Mouse (Mus musculus) gastrocnemius, postnatal 10 days (tissue): ENCODE results near the gene Cdk14. TPM values are rescaled to one million over a fixed set of nuclear protein-coding genes. Genes with fewer than 3 reads are reported as not detected.

Experiments used
- DNase-seq: peaks from one replicate; pipeline ENCODE4 v3.0.0; 2021; ENCODE audit warnings: mixed read lengths
- total RNA-seq, 2 experiments: library from RNA; stranded (reverse); gene quantifications; 2 replicates each; pipeline ENCODE4 v1.2.3; 2021

Cdk14 gene
- total RNA-seq, 2 experiments from 2014 or later = 14.3 to 21.1 TPM

GRCm38 (mm10) chr5:5071526-5071925, 348.6 kb downstream of the Cdk14 start:
- no peak for DNase-seq

GRCm38 (mm10) chr5:5064686-5065085, 355.4 kb downstream of the Cdk14 start:
- DNase-seq = no peak

GRCm38 (mm10) chr5:5056102-5056883, 363.8 kb downstream of the Cdk14 start:
- DNase-seq = no peak

GRCm38 (mm10) chr5:5055494-5055893, 364.6 kb downstream of the Cdk14 start:
- DNase-seq = no peak

- DNase-seq = no peak
Measured at GRCm38 (mm10) chr5:5054270-5054669, 365.8 kb downstream of the Cdk14 start.

GRCm38 (mm10) chr5:5044326-5044725, 375.8 kb downstream of the Cdk14 start:
- no peak for DNase-seq

- no peak for DNase-seq
Measured at GRCm38 (mm10) chr5:5042735-5043134, 377.4 kb downstream of the Cdk14 start.

- DNase-seq = no peak
Measured at GRCm38 (mm10) chr5:5041480-5041879, 378.6 kb downstream of the Cdk14 start.

- no peak for DNase-seq
Measured at GRCm38 (mm10) chr5:5039700-5040284, 380.3 kb downstream of the Cdk14 start.

- no peak for DNase-seq
Measured at GRCm38 (mm10) chr5:5033445-5033844, 386.7 kb downstream of the Cdk14 start.

- no peak for DNase-seq
Measured at GRCm38 (mm10) chr5:5032847-5033246, 387.3 kb downstream of the Cdk14 start.

GRCm38 (mm10) chr5:5032446-5032845, 387.7 kb downstream of the Cdk14 start:
- no peak for DNase-seq

- no peak for DNase-seq
Measured at GRCm38 (mm10) chr5:5030431-5030830, 389.7 kb downstream of the Cdk14 start.

- no peak for DNase-seq
Measured at GRCm38 (mm10) chr5:5018959-5019358, 401.2 kb downstream of the Cdk14 start.

- no peak for DNase-seq
Measured at GRCm38 (mm10) chr5:5018242-5018641, 401.9 kb downstream of the Cdk14 start.

- no peak for DNase-seq
Measured at GRCm38 (mm10) chr5:5013783-5014182, 406.3 kb downstream of the Cdk14 start.

- no peak for DNase-seq
Measured at GRCm38 (mm10) chr5:5012521-5013346, 407.4 kb downstream of the Cdk14 start.

- DNase-seq = no peak
Measured at GRCm38 (mm10) chr5:5008153-5008745, 411.9 kb downstream of the Cdk14 start.

- no peak for DNase-seq
Measured at GRCm38 (mm10) chr5:5007489-5008152, 412.5 kb downstream of the Cdk14 start.

GRCm38 (mm10) chr5:5005633-5006032, 414.5 kb downstream of the Cdk14 start:
- no peak for DNase-seq

GRCm38 (mm10) chr5:5004740-5005139, 415.4 kb downstream of the Cdk14 start:
- no peak for DNase-seq

- DNase-seq = no peak
Measured at GRCm38 (mm10) chr5:4993192-4993601, 426.9 kb downstream of the Cdk14 start.
